Mouse (Mus musculus) liver, postnatal 0 days (tissue): Measurements from ENCODE around the gene Herc1.

Experiments
- CTCF ChIP-seq: sonication (generic); IDR thresholded peaks from 2 replicates; pipeline ENCODE4 v1.5.1; 2016; ENCODE audit warnings: antibody characterized with exemption, low read depth
- EP300 ChIP-seq: IDR thresholded peaks from 2 replicates; pipeline ENCODE4 v1.6.1; 2016; ENCODE audit warnings: antibody characterized with exemption, low read depth, mild to moderate bottlenecking

DNA sequence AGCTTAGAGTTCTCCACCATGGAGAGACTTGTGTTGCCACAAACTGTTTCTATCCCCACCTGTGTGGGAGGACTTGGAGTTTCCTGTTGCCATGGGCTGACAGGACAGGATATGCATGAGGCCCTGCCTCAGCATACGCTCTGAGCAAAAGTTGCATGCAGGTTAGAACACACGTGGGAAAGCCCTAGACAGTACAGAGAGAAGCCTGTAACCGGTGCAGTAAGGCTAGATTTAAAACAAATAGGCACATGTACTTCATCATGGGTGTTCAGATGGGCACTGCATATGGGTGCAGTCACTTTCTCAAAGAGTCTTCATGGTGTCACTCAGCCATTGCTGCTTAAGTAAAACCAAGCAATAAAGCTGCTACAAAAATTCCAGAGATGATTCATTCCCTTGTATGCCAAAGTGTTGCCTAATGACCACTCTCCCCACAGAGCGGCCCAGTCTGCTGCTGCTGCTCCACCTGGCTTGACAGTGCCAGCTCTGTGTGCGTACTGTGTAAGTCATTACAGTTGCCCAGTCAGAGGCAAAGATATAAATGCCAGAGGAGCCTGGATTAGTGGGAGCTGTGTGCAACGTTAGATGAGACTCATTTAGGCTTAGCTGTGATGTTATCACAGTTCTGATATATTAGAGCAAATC is 166.2 kb downstream of the Herc1 start:
- no peak for TF ChIP-seq CTCF
- no peak for TF ChIP-seq EP300
